Mouse (Mus musculus) liver, adult 2 months (tissue): ENCODE results near the gene Auts2.

ENCODE experiments used
- CTCF ChIP-seq: fragments of 200-500 bp; IDR thresholded peaks from 2 replicates; pipeline ENCODE4 v1.5.1; 2011; ENCODE audit warnings: low read depth, low read length, control low read depth
- POLR2A ChIP-seq: fragments of 200-500 bp; IDR thresholded peaks from 2 replicates; pipeline ENCODE4 v1.6.1; 2011; ENCODE audit warnings: low read length, control low read depth; ENCODE audit not compliant: insufficient read depth; ENCODE audit errors: extremely low read depth

- TF ChIP-seq POLR2A, result no peak
- no peak for TF ChIP-seq CTCF
Observed at GRCm38 (mm10) chr5:131677518-131677917, 865.6 kb downstream of the Auts2 start.
